Mouse (Mus musculus): ENCODE measurements at regions not wholly inside any gene's neighbourhood (a gene's known extent, or its start where the extent isn't known, plus 50 kb on each side); places are given as distances from the start of the nearest gene placed in this dataset.

GRCm38 (mm10) chr8:89134581-89135484 lies 90.9 kb upstream of the Sall1 start:
- no peak for TF ChIP-seq CTCF (IDR thresholded peaks at IDR 0.05; ENCODE audit: extremely low read depth, insufficient read length, insufficient replicate concordance, low read depth, low read length)
- no peak for TF ChIP-seq POLR2A (IDR thresholded peaks at IDR 0.05; ENCODE audit: low read depth, low read length)

Data from small intestine, adult 2 months (tissue).